Mouse (Mus musculus): ENCODE measurements at regions not wholly inside any gene's neighbourhood (a gene's known extent, or its start where the extent isn't known, plus 50 kb on each side); places are given as distances from the start of the nearest gene placed in this dataset.

- DNase-seq (ENCODE audit: low read depth in 2 of 2, low spot score in 2 of 2) = no peak
These were observed 325.0 kb downstream of the Tns1 start for GRCm38 (mm10) chr1:73799246-73799645.

- no peak for DNase-seq (ENCODE audit: low read depth in 2 of 2, low spot score in 2 of 2)
These were observed 326.4 kb downstream of the Tns1 start for GRCm38 (mm10) chr1:73797858-73798257.

GRCm38 (mm10) chr1:73797413-73797812, 326.8 kb downstream of the Tns1 start:
- no peak for DNase-seq (ENCODE audit: low read depth in 2 of 2, low spot score in 2 of 2)

- DNase-seq (ENCODE audit: low read depth in 2 of 2, low spot score in 2 of 2) = no peak
These were observed 330.4 kb downstream of the Tns1 start for GRCm38 (mm10) chr1:73793871-73794270.

GRCm38 (mm10) chr1:73793256-73793655, 331.0 kb downstream of the Tns1 start:
- DNase-seq (ENCODE audit: low read depth in 2 of 2, low spot score in 2 of 2) = no peak

- DNase-seq (ENCODE audit: low read depth in 2 of 2, low spot score in 2 of 2) = no peak
These were observed 331.9 kb downstream of the Tns1 start for GRCm38 (mm10) chr1:73792311-73792710.

- no peak for DNase-seq (ENCODE audit: low read depth in 2 of 2, low spot score in 2 of 2)
These were observed 336.6 kb downstream of the Tns1 start for GRCm38 (mm10) chr1:73787666-73788065.

- DNase-seq (ENCODE audit: low read depth in 2 of 2, low spot score in 2 of 2) = no peak
These were observed 337.0 kb downstream of the Tns1 start for GRCm38 (mm10) chr1:73787224-73787623.

- no peak for DNase-seq (ENCODE audit: low read depth in 2 of 2, low spot score in 2 of 2)
These were observed 340.9 kb downstream of the Tns1 start for GRCm38 (mm10) chr1:73783303-73783702.

GRCm38 (mm10) chr1:73782871-73783270, 341.4 kb downstream of the Tns1 start:
- DNase-seq (ENCODE audit: low read depth in 2 of 2, low spot score in 2 of 2) = no peak

- no peak for DNase-seq (ENCODE audit: low read depth in 2 of 2, low spot score in 2 of 2)
These were observed 352.5 kb downstream of the Tns1 start for GRCm38 (mm10) chr1:73771773-73772172.

- DNase-seq (ENCODE audit: low read depth in 2 of 2, low spot score in 2 of 2) = no peak
These were observed 353.6 kb downstream of the Tns1 start for GRCm38 (mm10) chr1:73770631-73771030.

- DNase-seq (ENCODE audit: low read depth in 2 of 2, low spot score in 2 of 2) = no peak
These were observed 359.5 kb downstream of the Tns1 start for GRCm38 (mm10) chr1:73764611-73765333.

GRCm38 (mm10) chr1:73758110-73759061, 365.9 kb downstream of the Tns1 start:
- DNase-seq (ENCODE audit: low read depth in 2 of 2, low spot score in 2 of 2) = no peak

GRCm38 (mm10) chr1:73755791-73756190, 368.5 kb downstream of the Tns1 start:
- no peak for DNase-seq (ENCODE audit: low read depth in 2 of 2, low spot score in 2 of 2)

- DNase-seq (ENCODE audit: low read depth in 2 of 2, low spot score in 2 of 2) = no peak
These were observed 369.3 kb downstream of the Tns1 start for GRCm38 (mm10) chr1:73754928-73755327.

GRCm38 (mm10) chr1:73753157-73753556, 371.1 kb downstream of the Tns1 start:
- DNase-seq (ENCODE audit: low read depth in 2 of 2, low spot score in 2 of 2) = no peak

- no peak for DNase-seq (ENCODE audit: low read depth in 2 of 2, low spot score in 2 of 2)
These were observed 375.5 kb downstream of the Tns1 start for GRCm38 (mm10) chr1:73748702-73749101.

GRCm38 (mm10) chr1:73744555-73745234, 379.6 kb downstream of the Tns1 start:
- no peak for DNase-seq (ENCODE audit: low read depth in 2 of 2, low spot score in 2 of 2)

GRCm38 (mm10) chr1:73743737-73744554, 380.3 kb downstream of the Tns1 start:
- DNase-seq (ENCODE audit: low read depth in 2 of 2, low spot score in 2 of 2) = no peak

GRCm38 (mm10) chr1:73737083-73737482, 387.2 kb downstream of the Tns1 start:
- no peak for DNase-seq (ENCODE audit: low read depth in 2 of 2, low spot score in 2 of 2)

Measured in CD8-positive naive resting alpha-beta T cell, adult 2 months (primary cell).